Mouse (Mus musculus) megakaryocyte, embryonic 14.5 days (primary cell): Measurements from ENCODE around the gene Ercc1.

Experiments
- FLI1 ChIP-seq: IDR thresholded peaks from 2 replicates; pipeline ENCODE4 v1.6.1; 2012; ENCODE audit warnings: low read length, inconsistent platforms, mixed read lengths
- GATA1 ChIP-seq: IDR thresholded peaks from 3 replicates; pipeline ENCODE4 v1.6.1; 2012; ENCODE audit warnings: mixed read lengths, low read length, inconsistent platforms, borderline replicate concordance

GRCm38 (mm10) chr7:19343210-19343808 is 1.3 kb upstream of the Ercc1 start:
- TF ChIP-seq FLI1 (no peak), GATA1 (no peak)
